9 mouse cellular contexts compared by ENCODE assay signal in the genomic region with DNA sequence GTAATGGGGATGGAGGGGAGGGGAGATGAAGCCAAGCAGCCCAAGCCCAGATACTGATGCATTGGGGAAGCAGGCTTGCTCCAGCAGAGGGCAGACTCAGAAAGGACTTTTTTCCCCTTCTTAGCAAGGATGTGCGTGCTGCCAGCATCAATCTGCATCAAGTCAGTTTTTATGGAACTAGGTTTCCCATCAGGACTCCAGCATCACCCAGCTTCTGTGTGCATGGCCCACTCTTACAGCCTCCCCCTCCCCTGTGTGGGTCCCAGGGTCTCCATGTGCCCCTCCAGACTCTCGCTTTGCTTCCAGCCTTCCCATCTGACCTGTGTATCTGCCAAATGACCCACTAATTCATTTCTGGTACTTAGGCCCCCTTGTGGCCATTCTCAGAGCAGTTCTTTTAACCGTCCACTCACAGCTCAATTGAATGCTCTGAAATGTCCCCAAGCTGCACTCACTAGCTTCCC.
A peak's percentile ranks its signal among the peaks of the same experiment; 100 is the strongest.
DNase-seq lines count a peak whose midpoint lies in the region; ATAC-seq and TF ChIP-seq lines count a peak whose summit lies in the region.
"Had no signal": no experiment of that assay in that cellular context is flagged by ENCODE, and none has a peak within 500 bp of the region (broad histone marks: within the 10 kb centered on the region; RNA-seq: fewer than 3 reads in every experiment).

No protein-coding gene starts in this region.

- no peaks in the 10 kb centered on the region for H3K27me3 ChIP-seq in forebrain, postnatal 0 days (ENCODE audit: insufficient read depth, low read length)
- no peaks in the 10 kb centered on the region for H3K27me3 ChIP-seq in midbrain, embryonic 12.5 days

- no peaks in the 10 kb centered on the region for H3K9me3 ChIP-seq in forebrain, postnatal 0 days (ENCODE audit: low read length)
- no peaks in the 10 kb centered on the region for H3K9me3 ChIP-seq in midbrain, embryonic 12.5 days

- WGBS in forebrain, postnatal 0 days: 12% methylated on average over 3 of the region's 3 CpGs
- 22% methylated on average over 3 of the region's 3 CpGs for WGBS in midbrain, embryonic 12.5 days

- no peaks in the 10 kb centered on the region for H3K4me1 ChIP-seq in forebrain, postnatal 0 days (ENCODE audit: insufficient read depth)
- peaks cover 17% of the 10 kb centered on the region for H3K4me1 ChIP-seq in midbrain, embryonic 12.5 days

- H3K36me3 ChIP-seq in forebrain, postnatal 0 days (ENCODE audit: insufficient read depth): no peaks in the 10 kb centered on the region
- H3K36me3 ChIP-seq in midbrain, embryonic 12.5 days: no peaks in the 10 kb centered on the region

- H3K4me2 ChIP-seq in forebrain, postnatal 0 days (ENCODE audit: low read depth): no peak overlapping the region
- no peak overlapping the region for H3K4me2 ChIP-seq in midbrain, embryonic 12.5 days (replicated peaks)

- DNase-seq in R1 (ENCODE audit: low read depth, low spot score): peak; percentile 74
- peak; percentile 1 for DNase-seq in c-Kit-positive CD71-positive TER-119-positive erythroid progenitor cells, embryonic 14.5 days (ENCODE audit: low spot score)
- DNase-seq in forebrain, postnatal 0 days: peak; percentile 77
- DNase-seq in hindlimb bud, embryonic 11.5 days (ENCODE audit: extremely low spot score, low read depth, low spot score): peak; percentile 70
- DNase-seq in left cerebral cortex, adult 18-20 months (ENCODE audit: low spot score in 2 of 2): peak; percentile 20 to 45

- H3K27ac ChIP-seq in forebrain, postnatal 0 days (ENCODE audit: low read depth, low read length): no peak overlapping the region
- no peak overlapping the region for H3K27ac ChIP-seq in midbrain, embryonic 12.5 days (replicated peaks)

- no peak overlapping the region for H3K9ac ChIP-seq in forebrain, postnatal 0 days
- H3K9ac ChIP-seq in midbrain, embryonic 12.5 days (replicated peaks): no peak overlapping the region

- peak; percentile 66 for TF ChIP-seq CTCF in forebrain, postnatal 0 days (IDR thresholded peaks at IDR 0.05; ENCODE audit: low read depth)

- peak; percentile 40; the same call in 1 of the 2 replicates for ATAC-seq in forebrain, postnatal 0 days
- peak; percentile 66 for ATAC-seq in midbrain, embryonic 12.5 days (ENCODE audit: low FRiP score, low read depth)
- no peak for ATAC-seq in megakaryocyte-erythroid progenitor cell, adult 5-6 weeks (replicated peaks; ENCODE audit: low FRiP score, low TSS enrichment, poor library complexity, severe bottlenecking)
- ATAC-seq in monocyte, adult 5-6 weeks (replicated peaks; ENCODE audit: insufficient number of reproducible peaks, low FRiP score, low TSS enrichment, poor library complexity, severe bottlenecking): no peak

- H3K4me3 ChIP-seq in forebrain, postnatal 0 days (ENCODE audit: low read depth, low read length): no peak overlapping the region
- no peak overlapping the region for H3K4me3 ChIP-seq in midbrain, embryonic 12.5 days
- H3K4me3 ChIP-seq: erythroblast, embryonic 14.5 days had no signal

Comparison
In these comparisons a context has a peak if more than half of its experiments do, and no peak if none do; other contexts are left out.
1. DNase-seq: peak in every context shown above with its lines; median percentile 77 in forebrain, postnatal 0 days; 74 in R1; 70 in hindlimb bud, embryonic 11.5 days; 32 in left cerebral cortex, adult 18-20 months; 1 in c-Kit-positive CD71-positive TER-119-positive erythroid progenitor cells, embryonic 14.5 days.
2. ATAC-seq: peak in forebrain, postnatal 0 days (single experiment) and midbrain, embryonic 12.5 days (single experiment); none in megakaryocyte-erythroid progenitor cell, adult 5-6 weeks (single experiment) and monocyte, adult 5-6 weeks (single experiment).